Mouse (Mus musculus) limb, embryonic 13.5 days (tissue): ENCODE measurements around the gene Mpv17. TPM values are rescaled to one million over a fixed set of nuclear protein-coding genes. Genes with fewer than 3 reads are reported as not detected.

Experiments
- ATAC-seq: fragments of 200-750 bp; cut with Nextera tagmentation; 2 replicates; pipeline ENCODE4 v1.8.0; 2017; ENCODE audit warnings: low read depth, moderate number of reproducible peaks, moderate TSS enrichment; ENCODE audit not compliant: low FRiP score
- H3K27ac ChIP-seq: fragments of 300-500 bp; sonication (generic); 2 replicates; pipeline ENCODE4 v1.5.1; 2015; ENCODE audit warnings: inconsistent platforms, mild to moderate bottlenecking, moderate library complexity
- H3K27me3 ChIP-seq: fragments of 300-500 bp; sonication (generic); 2 replicates; pipeline ENCODE4 v1.6.1; 2015; ENCODE audit warnings: mild to moderate bottlenecking, inconsistent platforms
- H3K36me3 ChIP-seq: fragments of 300-500 bp; sonication (generic); 2 replicates; pipeline ENCODE4 v1.6.1; 2015; ENCODE audit warnings: inconsistent platforms, mild to moderate bottlenecking, moderate library complexity
- H3K4me1 ChIP-seq: fragments of 300-500 bp; sonication (generic); 2 replicates; pipeline ENCODE4 v1.6.1; 2015; ENCODE audit warnings: inconsistent platforms
- H3K4me2 ChIP-seq: fragments of 300-500 bp; sonication (generic); replicated peaks from 2 replicates; pipeline ENCODE4 v1.6.1; 2015; ENCODE audit warnings: inconsistent platforms, mild to moderate bottlenecking, moderate library complexity
- H3K4me3 ChIP-seq: fragments of 300-500 bp; sonication (generic); 2 replicates; pipeline ENCODE4 v1.5.1; 2015; ENCODE audit warnings: moderate library complexity, mild to moderate bottlenecking, inconsistent platforms
- H3K9ac ChIP-seq: fragments of 300-500 bp; sonication (generic); 2 replicates; pipeline ENCODE4 v1.6.1; 2015; ENCODE audit warnings: mild to moderate bottlenecking, inconsistent platforms
- H3K9me3 ChIP-seq: fragments of 300-500 bp; sonication (generic); 2 replicates; pipeline ENCODE4 v1.6.1; 2016; ENCODE audit warnings: inconsistent platforms
- WGBS: fragments of 180-500 bp; shearing (Covaris S2); methylation state at CpG from one replicate; pipeline ENCODE4 v1.1.7; 2015; 5-methylcytosine and 5-hydroxymethylcytosine counted together
- polyA plus RNA-seq: library from polyadenylated mRNA; unstranded; fragments of >200 nt; fragmentation: Nextera tagmentation; extraction: Ambion mirVana; gene quantifications from 2 replicates; pipeline ENCODE4 v1.2.1, GENCODE M21; 2015

Mpv17 gene
- polyA plus RNA-seq, 1 experiment from 2014 or later = 69.4 TPM

DNA sequence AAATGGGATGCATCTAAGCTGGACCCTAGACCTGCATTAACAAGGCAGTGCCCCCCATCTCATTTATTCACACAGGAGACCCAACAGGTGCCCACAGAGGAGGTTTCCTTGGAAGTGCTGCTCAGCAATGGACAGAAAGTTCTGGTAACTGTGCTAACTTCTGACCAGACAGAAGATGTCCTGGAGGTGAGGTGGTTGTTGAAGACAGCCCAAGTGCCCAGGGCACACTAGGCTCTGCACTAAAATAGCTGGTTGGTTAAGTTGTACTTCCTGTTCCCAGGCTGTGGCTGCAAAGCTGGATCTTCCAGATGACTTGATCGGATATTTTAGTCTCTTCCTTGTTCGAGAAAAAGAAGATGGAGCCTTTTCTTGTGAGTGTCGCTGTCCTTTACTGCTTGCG, 41.6 kb upstream of the Mpv17 start:
- Histone ChIP-seq H3K27me3 (no peaks in the 10 kb centered on the region), H3K9ac (no peak overlapping the region), H3K27ac (no peak overlapping the region), H3K36me3 (peaks cover 71% of the 10 kb centered on the region), H3K4me3 (no peak overlapping the region), H3K4me2 (no peak overlapping the region), H3K9me3 (peaks cover 6% of the 10 kb centered on the region), H3K4me1 (peaks cover 32% of the 10 kb centered on the region)
- 91% methylated on average over 4 of the region's 4 CpGs for WGBS
- ATAC-seq = no peak

DNA sequence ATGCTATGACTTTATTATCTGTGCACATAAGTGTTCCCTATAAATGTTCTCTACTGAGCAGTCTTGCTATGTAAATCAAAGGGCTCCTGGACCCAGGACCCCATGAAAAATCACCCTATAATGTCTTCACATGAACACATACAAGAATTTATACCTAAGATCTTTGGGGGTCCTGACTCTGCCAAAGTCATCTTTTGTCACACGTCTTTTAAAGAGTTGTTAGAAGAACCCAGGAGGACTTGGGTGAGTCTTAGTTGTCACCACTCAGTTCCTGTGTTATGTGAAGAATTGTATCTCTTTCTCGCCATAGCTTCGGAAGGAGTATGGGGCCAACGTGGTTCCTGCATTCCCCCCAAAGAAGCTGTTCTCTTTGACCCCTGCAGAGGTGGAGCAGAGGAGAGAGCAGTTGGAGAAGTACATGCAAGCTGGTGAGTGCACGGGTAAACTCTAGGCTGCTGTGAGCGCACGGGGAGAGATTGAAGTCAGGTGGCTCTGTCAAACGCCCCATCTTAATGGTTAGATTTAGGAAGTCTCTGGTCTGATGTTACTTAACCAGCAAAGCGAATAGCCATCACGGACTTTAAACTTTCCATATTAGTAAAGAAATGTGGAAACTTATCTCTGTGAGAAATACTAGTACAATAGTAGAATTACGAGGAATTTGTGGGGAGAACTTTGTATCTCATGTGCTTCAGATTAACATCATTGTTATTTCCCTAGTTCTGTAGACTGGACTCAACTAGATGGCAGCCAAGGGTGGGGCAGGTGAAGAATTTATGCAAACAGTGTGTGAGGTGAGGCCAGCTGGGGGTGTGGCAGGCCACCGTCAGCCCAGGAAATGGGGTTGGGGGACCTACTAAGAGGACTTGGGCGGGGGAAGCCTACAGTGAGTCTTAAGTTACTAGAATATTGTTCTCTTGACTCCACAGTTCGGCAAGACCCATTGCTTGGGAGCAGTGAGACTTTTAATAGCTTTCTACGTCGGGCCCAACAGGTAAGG, 40.7 kb upstream of the Mpv17 start:
- no peaks in the 10 kb centered on the region for H3K9me3 ChIP-seq
- peaks cover 71% of the 10 kb centered on the region for H3K36me3 ChIP-seq
- peak overlapping the region; percentile 90 for H3K4me2 ChIP-seq
- no peak overlapping the region for H3K27ac ChIP-seq
- no peak for ATAC-seq
- H3K4me1 ChIP-seq = peaks cover 24% of the 10 kb centered on the region
- H3K27me3 ChIP-seq = no peaks in the 10 kb centered on the region
- peak overlapping the region; percentile 93 for H3K4me3 ChIP-seq
- WGBS = 92% methylated on average over 16 of the region's 16 CpGs
- H3K9ac ChIP-seq = peak overlapping the region; percentile 95

DNA sequence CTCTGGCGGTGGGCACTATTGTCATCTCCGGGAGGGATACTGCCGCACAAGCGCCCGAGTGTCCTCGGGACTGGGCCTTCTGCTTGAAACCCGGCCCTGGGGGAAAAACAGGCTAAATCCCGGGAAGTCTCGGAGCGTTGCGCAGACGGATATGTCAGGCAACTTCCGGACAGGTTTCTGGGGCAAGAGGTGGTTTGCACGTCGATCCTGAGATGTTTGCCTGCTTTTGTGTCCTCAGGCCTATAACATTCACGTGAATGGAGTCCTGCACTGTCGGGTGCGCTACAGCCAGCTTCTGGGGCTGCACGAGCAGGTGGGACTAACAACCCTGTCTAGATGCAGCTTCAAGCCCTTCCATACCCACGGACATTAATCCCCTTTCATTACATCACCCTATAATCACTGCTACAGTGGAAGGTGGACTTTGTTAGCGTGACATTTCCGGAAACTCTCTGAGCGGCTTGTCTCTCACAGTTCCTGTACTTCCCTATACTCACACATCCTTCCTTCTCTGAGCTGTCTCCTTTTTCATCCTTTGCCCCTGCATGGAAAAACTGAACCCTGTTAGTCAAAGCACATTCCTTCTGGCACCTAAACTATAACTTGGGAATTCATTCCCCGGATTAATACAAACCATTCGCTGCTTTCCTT, 39.7 kb upstream of the Mpv17 start:
- Histone ChIP-seq H3K4me1 (peaks cover 23% of the 10 kb centered on the region), H3K9ac (peak overlapping the region; percentile 95), H3K27ac (peak overlapping the region; percentile 89), H3K4me2 (peak overlapping the region; percentile 90), H3K9me3 (no peaks in the 10 kb centered on the region), H3K27me3 (no peaks in the 10 kb centered on the region), H3K36me3 (peaks cover 69% of the 10 kb centered on the region), H3K4me3 (peak overlapping the region; percentile 93)
- ATAC-seq = no peak
- WGBS = 11% methylated on average over 25 of the region's 25 CpGs

DNA sequence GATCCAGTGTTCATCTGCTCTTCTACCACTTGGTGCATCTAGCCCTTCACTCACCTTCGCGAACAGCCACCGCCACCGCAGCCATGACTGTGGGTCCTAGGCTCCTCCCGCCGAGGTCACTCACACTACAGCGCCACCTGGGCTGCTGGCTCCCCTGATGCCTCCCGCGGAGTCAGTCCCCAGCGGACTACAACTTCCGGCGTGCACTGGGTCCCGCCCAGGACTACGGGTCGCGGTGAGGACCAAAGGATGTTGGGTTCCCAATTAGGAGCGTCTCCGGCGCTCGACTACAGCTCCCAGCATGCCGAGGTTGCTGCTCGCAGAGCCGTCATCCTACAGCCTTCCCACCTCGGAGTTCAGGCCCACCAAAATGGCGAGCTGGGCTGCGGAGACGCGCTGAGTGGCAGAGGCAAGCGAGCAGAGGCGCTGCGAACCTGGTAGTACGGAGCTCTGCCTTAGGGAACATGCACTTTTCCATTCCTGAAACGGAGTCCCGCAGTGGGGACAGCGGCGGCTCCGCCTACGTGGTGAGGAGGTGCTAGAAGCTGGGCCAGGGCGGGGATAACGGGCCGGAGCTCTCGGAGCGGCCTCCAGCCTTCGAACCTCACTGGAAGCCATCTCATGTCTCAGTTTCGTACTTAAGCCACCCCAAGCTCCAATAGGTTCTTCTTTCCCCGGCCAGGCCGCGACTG, 39.0 kb upstream of the Mpv17 start, which contains the start of the genes Snx17 and Eif2b4:
TSS of gene Snx17 (plus strand) at position 289 of the 692 bp plus-strand sequence.
TSS of gene Eif2b4 (minus strand) at position 492 of the 692 bp plus-strand sequence.
- ATAC-seq = peak; percentile 97
- Histone ChIP-seq H3K27me3 (no peaks in the 10 kb centered on the region), H3K36me3 (peaks cover 69% of the 10 kb centered on the region), H3K9me3 (no peaks in the 10 kb centered on the region), H3K4me1 (peaks cover 23% of the 10 kb centered on the region), H3K27ac (peak within 1 kb of the TSS; percentile 89), H3K4me2 (peak within 1 kb of the TSS; percentile 90), H3K4me3 (peak within 1 kb of the TSS; percentile 93), H3K9ac (peak within 1 kb of the TSS; percentile 95)
- under 1% methylated on average over 48 of the region's 48 CpGs for WGBS

DNA sequence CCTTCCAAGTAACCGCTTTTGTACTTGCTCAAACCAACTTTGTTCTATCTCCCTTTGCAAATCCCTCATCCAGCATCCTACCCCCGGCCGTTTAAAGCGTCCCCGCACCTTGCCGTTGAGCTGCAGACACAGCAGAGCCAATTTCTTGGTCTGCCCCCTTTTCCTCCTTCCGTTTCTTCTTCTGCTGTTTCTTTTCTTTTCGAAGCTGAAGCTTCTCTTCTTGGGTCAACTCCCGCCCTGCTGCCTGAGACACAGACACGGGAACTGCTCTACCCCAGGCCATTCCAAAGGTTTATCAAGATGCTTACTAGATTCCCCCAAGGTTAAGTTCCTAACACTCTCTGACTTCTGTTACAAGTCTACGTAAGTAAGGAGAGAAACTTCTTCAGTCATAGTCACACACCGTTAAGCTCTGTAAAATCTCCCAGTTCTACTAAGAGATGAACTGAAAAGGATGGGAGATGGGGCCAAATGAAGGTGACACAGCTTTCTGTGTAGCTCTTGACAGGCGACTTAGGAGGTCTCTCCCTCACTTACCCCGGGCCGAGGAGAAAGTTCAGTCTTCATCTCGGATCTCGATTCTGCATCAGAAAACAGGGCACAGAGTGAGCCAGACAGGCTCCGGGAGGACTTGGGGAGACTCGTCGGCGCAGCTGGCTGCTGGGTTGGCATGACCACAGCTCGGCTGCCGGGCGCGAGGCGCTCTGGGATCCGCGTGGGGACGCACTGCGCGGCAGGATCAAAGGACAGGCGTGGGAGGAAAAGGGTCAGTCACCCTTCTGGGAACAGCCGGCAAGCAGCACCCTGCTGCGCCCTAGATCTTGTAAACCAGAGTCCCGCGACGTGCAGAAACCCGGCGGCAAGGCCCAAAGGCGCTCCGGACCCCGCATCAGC, 38.2 kb upstream of the Mpv17 start:
- ATAC-seq = no peak; the same call in none of the 2 replicates
- H3K4me1 ChIP-seq = peaks cover 23% of the 10 kb centered on the region
- WGBS = 11% methylated on average over 42 of the region's 42 CpGs
- peak overlapping the region; percentile 77 for H3K27ac ChIP-seq
- peaks cover 69% of the 10 kb centered on the region for H3K36me3 ChIP-seq
- no peaks in the 10 kb centered on the region for H3K27me3 ChIP-seq
- peak overlapping the region; percentile 93 for H3K4me3 ChIP-seq
- H3K4me2 ChIP-seq = peak overlapping the region; percentile 90
- peak overlapping the region; percentile 95 for H3K9ac ChIP-seq
- H3K9me3 ChIP-seq = no peaks in the 10 kb centered on the region

DNA sequence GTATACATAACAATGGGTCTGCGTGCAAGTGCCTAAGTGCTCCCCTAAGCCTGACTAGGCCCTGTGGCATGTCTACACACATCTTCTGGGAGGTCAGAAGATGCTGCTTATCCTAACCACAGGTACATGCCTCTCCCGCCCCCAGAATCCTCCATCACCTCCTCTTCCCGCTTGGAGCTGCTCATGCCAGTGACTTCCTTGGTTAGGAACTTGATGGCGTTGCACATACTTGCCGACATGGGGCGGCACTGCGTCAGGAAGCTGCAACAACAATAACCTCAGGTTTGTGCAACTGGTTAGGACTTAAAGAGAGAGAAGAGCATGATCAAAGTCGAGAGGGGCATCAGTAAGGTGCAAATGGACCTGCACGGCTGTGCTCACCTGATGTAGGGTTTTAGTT, 36.1 kb upstream of the Mpv17 start:
- Histone ChIP-seq H3K27ac (no peak overlapping the region), H3K9ac (no peak overlapping the region), H3K4me2 (no peak overlapping the region), H3K36me3 (peaks cover 53% of the 10 kb centered on the region), H3K27me3 (no peaks in the 10 kb centered on the region), H3K4me3 (no peak overlapping the region), H3K9me3 (no peaks in the 10 kb centered on the region), H3K4me1 (peaks cover 23% of the 10 kb centered on the region)
- no peak for ATAC-seq
- 94% methylated on average over 9 of the region's 9 CpGs for WGBS

DNA sequence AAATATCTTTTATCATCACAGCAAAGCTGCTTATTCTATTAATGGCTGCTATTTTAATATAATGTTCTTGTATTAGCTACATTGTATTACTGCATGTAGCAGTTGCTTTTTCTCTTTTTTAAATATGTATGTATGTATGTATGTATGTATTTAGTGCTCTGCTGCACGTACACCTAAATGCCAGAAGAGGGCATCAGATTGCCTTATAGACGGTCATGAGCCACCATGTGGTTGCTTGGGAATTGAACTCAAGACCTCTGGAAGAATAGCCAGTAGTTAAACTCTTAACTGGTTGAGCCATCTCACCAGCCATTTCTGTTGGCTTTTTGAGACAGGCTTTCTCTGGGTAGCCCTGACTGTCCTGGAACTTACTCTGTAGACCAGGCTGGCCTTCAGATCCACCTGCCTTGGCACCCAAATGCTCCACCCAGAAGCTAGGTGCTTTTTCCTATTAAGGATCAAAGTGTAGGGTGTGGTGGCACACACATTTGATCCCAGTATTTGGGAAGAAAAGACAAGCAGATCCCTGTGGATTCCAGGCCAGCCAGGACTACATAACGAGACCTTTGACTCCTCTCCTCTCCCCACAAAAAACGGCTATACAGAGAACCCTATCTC, 34.3 kb upstream of the Mpv17 start:
- H3K27me3 ChIP-seq = no peaks in the 10 kb centered on the region
- H3K36me3 ChIP-seq = peaks cover 46% of the 10 kb centered on the region
- no peak overlapping the region for H3K27ac ChIP-seq
- H3K4me1 ChIP-seq = peaks cover 12% of the 10 kb centered on the region
- 74% methylated on average over 4 of the region's 4 CpGs for WGBS
- no peak overlapping the region for H3K4me2 ChIP-seq
- no peak overlapping the region for H3K4me3 ChIP-seq
- H3K9me3 ChIP-seq = no peaks in the 10 kb centered on the region
- H3K9ac ChIP-seq = no peak overlapping the region
- ATAC-seq = no peak

DNA sequence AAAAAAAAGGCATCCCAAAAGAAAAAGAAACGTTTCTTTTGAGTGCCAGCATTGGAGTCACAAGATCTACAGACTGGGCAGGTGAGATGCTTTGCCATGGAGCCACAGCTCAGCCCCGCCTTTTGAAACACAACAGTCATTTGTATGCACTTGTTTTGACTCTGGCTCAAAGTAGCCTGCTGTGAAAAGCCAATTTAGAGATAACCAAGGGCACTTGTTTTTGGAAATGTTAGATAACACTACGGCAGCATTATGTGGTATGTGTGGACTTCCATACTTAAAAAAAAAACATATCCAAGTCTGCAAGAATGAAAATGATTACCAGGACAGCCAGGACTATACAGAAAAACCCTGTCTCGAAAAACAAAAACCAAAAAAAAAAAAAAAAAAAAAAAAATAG, 29.6 kb upstream of the Mpv17 start:
- 62% methylated on average over 4 of the region's 4 CpGs for WGBS
- Histone ChIP-seq H3K4me1 (peaks cover 9% of the 10 kb centered on the region; the same call in 1 of the 2 replicates), H3K27me3 (no peaks in the 10 kb centered on the region), H3K9ac (no peak overlapping the region), H3K9me3 (no peaks in the 10 kb centered on the region), H3K27ac (no peak overlapping the region), H3K4me3 (no peak overlapping the region), H3K4me2 (no peak overlapping the region), H3K36me3 (peaks cover 19% of the 10 kb centered on the region)
- ATAC-seq = no peak

DNA sequence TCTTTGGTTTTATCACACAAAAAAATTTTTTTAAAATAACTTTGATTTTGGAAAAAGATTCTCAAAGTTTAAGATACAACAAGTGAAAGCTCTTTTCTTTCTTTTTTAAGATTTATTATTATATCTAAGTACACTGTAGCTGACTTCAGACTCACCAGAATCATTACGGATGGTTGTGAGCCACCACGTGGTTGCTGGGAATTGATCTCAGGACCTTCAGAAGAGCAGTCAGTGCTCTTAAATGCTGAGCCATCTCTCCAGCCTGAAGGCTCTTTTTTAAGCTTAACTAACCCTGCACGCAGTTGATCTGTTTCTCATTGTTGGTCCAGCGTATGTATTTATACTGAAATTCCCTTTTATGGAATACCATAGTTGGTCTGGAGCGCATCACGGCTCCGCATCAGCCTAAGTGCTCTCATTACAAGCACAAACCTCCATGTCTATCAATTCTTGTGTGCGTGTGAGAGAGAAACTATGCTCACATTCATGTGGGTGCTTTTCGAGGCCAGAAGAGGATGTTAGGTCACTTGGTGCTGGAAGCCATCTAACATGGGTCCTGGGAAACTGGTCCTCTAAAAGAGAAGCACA, 27.2 kb upstream of the Mpv17 start:
- Histone ChIP-seq H3K27ac (no peak overlapping the region), H3K27me3 (no peaks in the 10 kb centered on the region), H3K36me3 (no peaks in the 10 kb centered on the region), H3K9me3 (no peaks in the 10 kb centered on the region), H3K4me1 (peaks cover 10% of the 10 kb centered on the region; the same call in 1 of the 2 replicates), H3K9ac (no peak overlapping the region), H3K4me3 (no peak overlapping the region), H3K4me2 (no peak overlapping the region)
- ATAC-seq = no peak
- WGBS = 92% methylated on average over 9 of the region's 9 CpGs

DNA sequence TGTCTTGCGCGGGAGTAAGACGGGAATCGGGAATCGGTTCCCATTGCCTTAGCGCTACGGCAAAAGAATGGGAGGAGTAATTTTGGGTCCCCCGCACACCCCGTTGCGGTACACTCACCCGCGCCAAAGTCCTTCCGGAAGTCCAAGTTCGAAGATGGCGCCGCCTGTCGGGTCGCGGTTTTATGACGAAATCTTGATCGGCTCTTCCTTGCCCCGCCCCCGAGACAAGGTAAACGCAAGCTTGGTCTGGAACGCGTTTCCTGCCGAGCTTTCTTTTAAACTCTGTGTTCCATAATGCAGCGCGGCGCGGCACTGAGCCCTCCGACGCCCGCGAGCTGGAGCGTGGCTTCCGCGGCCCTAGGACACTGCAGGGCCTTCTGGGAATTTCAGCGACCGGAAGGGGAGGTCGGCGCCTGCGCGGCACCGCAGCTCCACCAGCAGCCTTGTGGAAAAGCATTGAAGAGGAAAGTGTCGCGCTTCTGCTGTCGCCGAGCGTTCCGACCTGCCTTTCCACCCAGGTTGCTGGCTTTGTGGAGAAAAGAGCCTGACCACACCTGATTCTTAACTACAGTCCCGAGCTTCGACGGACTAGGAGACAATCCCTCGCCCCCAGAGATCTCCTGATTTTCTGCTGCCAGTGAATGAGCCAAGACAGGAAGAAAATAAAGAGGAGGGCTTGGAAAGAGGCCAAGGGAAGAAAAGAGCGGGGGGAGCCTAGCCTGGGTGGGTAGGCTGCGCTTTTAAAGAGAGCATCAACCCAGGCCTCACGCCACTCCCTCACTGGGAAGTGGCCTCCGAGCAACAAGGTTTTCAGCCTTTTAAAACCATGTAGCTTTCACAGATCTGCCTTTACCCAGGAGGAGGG, 25.9 kb upstream of the Mpv17 start, which contains the start of the genes Gm29609 and Gtf3c2:
TSS of gene Gm29609 (minus strand) at position 146 of the 865 bp plus-strand sequence.
TSS of gene Gtf3c2 (minus strand) at position 379 of the 865 bp plus-strand sequence.
- Histone ChIP-seq H3K27ac (peak within 1 kb of the TSS; percentile 97), H3K9ac (peak within 1 kb of the TSS; percentile 82), H3K4me1 (peaks cover 10% of the 10 kb centered on the region; the same call in 1 of the 2 replicates), H3K4me2 (peak within 1 kb of the TSS; percentile 94), H3K9me3 (no peaks in the 10 kb centered on the region), H3K36me3 (no peaks in the 10 kb centered on the region; the same call in none of the 2 replicates), H3K4me3 (peak within 1 kb of the TSS; percentile 90), H3K27me3 (no peaks in the 10 kb centered on the region)
- peak; percentile 98 for ATAC-seq
- WGBS = under 1% methylated on average over 59 of the region's 59 CpGs
